Mouse (Mus musculus) testis, adult 2 months (tissue): ENCODE data around the gene Mtch1.

Experiments
- CTCF ChIP-seq: fragments of 200-500 bp; IDR thresholded peaks from 2 replicates; pipeline ENCODE4 v1.5.1; 2012; ENCODE audit warnings: low read depth, mild to moderate bottlenecking, inconsistent platforms, low read length, moderate library complexity; ENCODE audit not compliant: control insufficient read depth, insufficient read depth, insufficient replicate concordance
- POLR2A ChIP-seq: fragments of 200-500 bp; IDR thresholded peaks from 2 replicates; pipeline ENCODE4 v1.6.1; 2012; ENCODE audit warnings: low read depth, mild to moderate bottlenecking, inconsistent platforms, low read length, moderate library complexity; ENCODE audit not compliant: control insufficient read depth

- TF ChIP-seq POLR2A (no peak), CTCF (no peak)
Observed at GRCm38 (mm10) chr17:29356882-29357281, 9.1 kb upstream of the Mtch1 start.
